Mouse (Mus musculus): ENCODE results near the gene Smc5. TPM values are rescaled to one million over a fixed set of nuclear protein-coding genes. Genes with fewer than 3 reads are reported as not detected.

Smc5 gene
- polyA plus RNA-seq, 1 experiment from 2014 or later, result 33.6 TPM

- no peak for ATAC-seq (ENCODE audit: borderline replicate concordance, extremely low read depth, low FRiP score, low TSS enrichment)
- Histone ChIP-seq H3K4me3 (no peak overlapping the region), H3K36me3 (no peaks in the 10 kb centered on the region; the same call in 1 of the 2 replicates), H3K4me1 (no peaks in the 10 kb centered on the region), H3K27me3 (no peaks in the 10 kb centered on the region), H3K9me3 (no peaks in the 10 kb centered on the region), H3K9ac (no peak overlapping the region), H3K4me2 (no peak overlapping the region), H3K27ac (no peak overlapping the region)
- 87% methylated on average over 6 of the region's 6 CpGs for WGBS
Measured at GRCm38 (mm10) chr19:23187732-23188131, 86.0 kb downstream of the Smc5 start.

- Histone ChIP-seq H3K36me3 (no peaks in the 10 kb centered on the region), H3K4me2 (no peak overlapping the region), H3K27me3 (no peaks in the 10 kb centered on the region), H3K4me3 (no peak overlapping the region), H3K4me1 (no peaks in the 10 kb centered on the region), H3K9me3 (no peaks in the 10 kb centered on the region), H3K9ac (no peak overlapping the region), H3K27ac (no peak overlapping the region)
- WGBS, result 85% methylated on average over 4 of the region's 4 CpGs
- no peak for ATAC-seq (ENCODE audit: borderline replicate concordance, extremely low read depth, low FRiP score, low TSS enrichment)
Measured at GRCm38 (mm10) chr19:23184068-23184467, 89.6 kb downstream of the Smc5 start.

GRCm38 (mm10) chr19:23183493-23183892, 90.2 kb downstream of the Smc5 start:
- WGBS, result 97% methylated on average over 4 of the region's 4 CpGs

GRCm38 (mm10) chr19:23178533-23178932, 95.2 kb downstream of the Smc5 start:
- no peaks in the 10 kb centered on the region for H3K36me3 ChIP-seq
- H3K27me3 ChIP-seq, result no peaks in the 10 kb centered on the region
- H3K4me3 ChIP-seq, result no peak overlapping the region
- no peak overlapping the region for H3K9ac ChIP-seq
- WGBS, result 89% methylated on average over 3 of the region's 3 CpGs
- H3K4me1 ChIP-seq, result peaks cover 6% of the 10 kb centered on the region; the same call in 1 of the 2 replicates
- H3K27ac ChIP-seq, result no peak overlapping the region
- no peak overlapping the region for H3K4me2 ChIP-seq
- no peaks in the 10 kb centered on the region for H3K9me3 ChIP-seq
- no peak for ATAC-seq (ENCODE audit: borderline replicate concordance, extremely low read depth, low FRiP score, low TSS enrichment)

More at GRCm38 (mm10) chr19:23183493-23183892, 90.2 kb downstream of the Smc5 start:
- H3K4me2 ChIP-seq, result no peak overlapping the region
- no peak for ATAC-seq (ENCODE audit: borderline replicate concordance, extremely low read depth, low FRiP score, low TSS enrichment)
- no peak overlapping the region for H3K27ac ChIP-seq
- no peak overlapping the region for H3K4me3 ChIP-seq
- no peak overlapping the region for H3K9ac ChIP-seq
- no peaks in the 10 kb centered on the region for H3K36me3 ChIP-seq
- H3K27me3 ChIP-seq, result no peaks in the 10 kb centered on the region
- no peaks in the 10 kb centered on the region for H3K4me1 ChIP-seq
- H3K9me3 ChIP-seq, result no peaks in the 10 kb centered on the region

- Histone ChIP-seq H3K9ac (no peak overlapping the region), H3K4me1 (peaks cover 6% of the 10 kb centered on the region; the same call in 1 of the 2 replicates), H3K27ac (no peak overlapping the region), H3K9me3 (no peaks in the 10 kb centered on the region), H3K36me3 (no peaks in the 10 kb centered on the region), H3K4me2 (no peak overlapping the region), H3K4me3 (no peak overlapping the region), H3K27me3 (no peaks in the 10 kb centered on the region)
- no peak for ATAC-seq (ENCODE audit: borderline replicate concordance, extremely low read depth, low FRiP score, low TSS enrichment)
- 35% methylated on average over 2 of the region's 2 CpGs for WGBS
Measured at GRCm38 (mm10) chr19:23175511-23175910, 98.2 kb downstream of the Smc5 start.

GRCm38 (mm10) chr19:23175090-23175489, 98.6 kb downstream of the Smc5 start:
- Histone ChIP-seq H3K4me3 (no peak overlapping the region), H3K4me1 (peaks cover 6% of the 10 kb centered on the region; the same call in 1 of the 2 replicates), H3K9ac (no peak overlapping the region), H3K4me2 (no peak overlapping the region), H3K36me3 (no peaks in the 10 kb centered on the region), H3K27me3 (no peaks in the 10 kb centered on the region), H3K9me3 (no peaks in the 10 kb centered on the region), H3K27ac (no peak overlapping the region)
- 73% methylated on average over 3 of the region's 3 CpGs for WGBS
- no peak for ATAC-seq (ENCODE audit: borderline replicate concordance, extremely low read depth, low FRiP score, low TSS enrichment)

GRCm38 (mm10) chr19:23171136-23171535, 102.6 kb downstream of the Smc5 start:
- Histone ChIP-seq H3K4me1 (peaks cover 6% of the 10 kb centered on the region; the same call in 1 of the 2 replicates), H3K27ac (no peak overlapping the region), H3K4me2 (no peak overlapping the region), H3K36me3 (no peaks in the 10 kb centered on the region), H3K9ac (no peak overlapping the region), H3K9me3 (no peaks in the 10 kb centered on the region), H3K27me3 (no peaks in the 10 kb centered on the region), H3K4me3 (no peak overlapping the region)
- no peak for ATAC-seq (ENCODE audit: borderline replicate concordance, extremely low read depth, low FRiP score, low TSS enrichment)
- WGBS, result 98% methylated on average over 2 of the region's 2 CpGs

GRCm38 (mm10) chr19:23170476-23170875, 103.2 kb downstream of the Smc5 start:
- H3K4me3 ChIP-seq, result no peak overlapping the region
- ATAC-seq (ENCODE audit: borderline replicate concordance, extremely low read depth, low FRiP score, low TSS enrichment), result no peak
- H3K4me1 ChIP-seq, result peaks cover 4% of the 10 kb centered on the region; the same call in 1 of the 2 replicates
- no peak overlapping the region for H3K4me2 ChIP-seq
- no peaks in the 10 kb centered on the region for H3K27me3 ChIP-seq
- 0 out of 2 replicates have a peak, but pooled peaks cover 3% of the 10 kb centered on the region for H3K36me3 ChIP-seq
- H3K9ac ChIP-seq, result no peak overlapping the region
- WGBS, result 74% methylated on average over 5 of the region's 5 CpGs
- H3K27ac ChIP-seq, result no peak overlapping the region
- H3K9me3 ChIP-seq, result no peaks in the 10 kb centered on the region

- H3K4me1 ChIP-seq, result 0 out of 2 replicates have a peak, but pooled peaks cover 2% of the 10 kb centered on the region
- 0 out of 2 replicates have a peak, but pooled peaks cover 3% of the 10 kb centered on the region for H3K36me3 ChIP-seq
- no peak overlapping the region for H3K9ac ChIP-seq
- no peaks in the 10 kb centered on the region for H3K9me3 ChIP-seq
- H3K27me3 ChIP-seq, result no peaks in the 10 kb centered on the region
- H3K27ac ChIP-seq, result no peak overlapping the region
- no peak overlapping the region for H3K4me3 ChIP-seq
- WGBS, result 95% methylated on average over 2 of the region's 2 CpGs
- no peak for ATAC-seq (ENCODE audit: borderline replicate concordance, extremely low read depth, low FRiP score, low TSS enrichment)
- H3K4me2 ChIP-seq, result no peak overlapping the region
Measured at GRCm38 (mm10) chr19:23169659-23170050, 104.0 kb downstream of the Smc5 start.

- Histone ChIP-seq H3K4me2 (no peak overlapping the region), H3K4me3 (no peak overlapping the region), H3K27me3 (no peaks in the 10 kb centered on the region), H3K36me3 (0 out of 2 replicates have a peak, but pooled peaks cover 3% of the 10 kb centered on the region), H3K27ac (no peak overlapping the region), H3K4me1 (0 out of 2 replicates have a peak, but pooled peaks cover 2% of the 10 kb centered on the region), H3K9ac (no peak overlapping the region), H3K9me3 (no peaks in the 10 kb centered on the region)
- no peak for ATAC-seq (ENCODE audit: borderline replicate concordance, extremely low read depth, low FRiP score, low TSS enrichment)
- 82% methylated on average over 5 of the region's 5 CpGs for WGBS
Measured at GRCm38 (mm10) chr19:23168899-23169658, 104.6 kb downstream of the Smc5 start.

GRCm38 (mm10) chr19:23166550-23167284, 107.0 kb downstream of the Smc5 start:
- Histone ChIP-seq H3K9ac (no peak overlapping the region), H3K36me3 (0 out of 2 replicates have a peak, but pooled peaks cover 3% of the 10 kb centered on the region), H3K27me3 (no peaks in the 10 kb centered on the region), H3K4me2 (no peak overlapping the region), H3K4me3 (no peak overlapping the region), H3K4me1 (0 out of 2 replicates have a peak, but pooled peaks cover 2% of the 10 kb centered on the region), H3K9me3 (no peaks in the 10 kb centered on the region), H3K27ac (no peak overlapping the region)
- no peak for ATAC-seq (ENCODE audit: borderline replicate concordance, extremely low read depth, low FRiP score, low TSS enrichment)
- 70% methylated on average over 11 of the region's 11 CpGs for WGBS

All from lung, embryonic 15.5 days (tissue).